ENCODE assay signal across 10 mouse cellular contexts in genomic region chr7:38217417-38218171, GRCm38 (mm10). TPM values are rescaled to one million over a fixed set of nuclear protein-coding genes. Genes with fewer than 3 reads are reported as not detected.
DNase-seq lines count a peak whose midpoint lies in the region; ATAC-seq and TF ChIP-seq lines count a peak whose summit lies in the region.
"Had no signal": no experiment of that assay in that cellular context is flagged by ENCODE, and none has a peak within 500 bp of the region (broad histone marks: within the 10 kb centered on the region; RNA-seq: fewer than 3 reads in every experiment).

No protein-coding gene starts in this region.

- no peak; the same call in 1 of the 2 replicates for ATAC-seq in kidney, embryonic 14.5 days (ENCODE audit: low FRiP score, low TSS enrichment)

- intact Hi-C loops in heart, postnatal 25 days (cut with DNase I), result no loop called here

- H3K4me3 ChIP-seq in kidney, embryonic 14.5 days (ENCODE audit: low read length), result no peak overlapping the region
- no peak overlapping the region for H3K4me3 ChIP-seq in cortical plate, adult 2 months (ENCODE audit: insufficient read depth, low read length)
- H3K4me3 ChIP-seq in limb, embryonic 10.5 days, result no peak overlapping the region
- H3K4me3 ChIP-seq: erythroblast, embryonic 14.5 days had no signal

- no peak overlapping the region for H3K9ac ChIP-seq in kidney, embryonic 14.5 days (ENCODE audit: low read depth, low read length)

- H3K4me2 ChIP-seq in kidney, embryonic 14.5 days (replicated peaks; ENCODE audit: low read depth, low read length), result no peak overlapping the region

- H3K9me3 ChIP-seq in kidney, embryonic 14.5 days (ENCODE audit: control insufficient read depth, low read length), result no peaks in the 10 kb centered on the region
- H3K9me3 ChIP-seq in limb, embryonic 10.5 days (replicated peaks), result no peaks in the 10 kb centered on the region
- H3K9me3 ChIP-seq: G1E had no signal

- no peak for TF ChIP-seq POLR2A in cortical plate, adult 2 months (IDR thresholded peaks at IDR 0.05; ENCODE audit: extremely low read depth, insufficient read depth, low read length)

- H3K4me1 ChIP-seq in kidney, embryonic 14.5 days (ENCODE audit: control insufficient read depth, insufficient read depth, low read length), result no peaks in the 10 kb centered on the region
- no peaks in the 10 kb centered on the region; the same call in 1 of the 2 replicates for H3K4me1 ChIP-seq in cortical plate, adult 2 months (ENCODE audit: control insufficient read depth, insufficient read depth, low read length)
- H3K4me1 ChIP-seq in limb, embryonic 10.5 days, result no peaks in the 10 kb centered on the region

- peak; percentile 97 for DNase-seq in kidney, adult 11 months
- peak; percentile 91 for DNase-seq in heart, postnatal 25 days (ENCODE audit: low spot score)
- peak; percentile 74 to 78 for DNase-seq in layer of hippocampus, postnatal 36 days
- peak; percentile 24 for DNase-seq in ovary, postnatal 10 days (ENCODE audit: low spot score)
- no peak for DNase-seq in thymus, postnatal 4 days
- DNase-seq in limb, embryonic 10.5 days (ENCODE audit: low spot score), result no peak

- peaks cover 10% of the 10 kb centered on the region; the same call in 1 of the 2 replicates for H3K36me3 ChIP-seq in kidney, embryonic 14.5 days (ENCODE audit: control insufficient read depth, insufficient read depth, low read length)
- H3K36me3 ChIP-seq in limb, embryonic 10.5 days, result peaks cover 21% of the 10 kb centered on the region; the same call in 1 of the 2 replicates

- WGBS in kidney, embryonic 14.5 days, result 63% methylated on average over 5 of the region's 5 CpGs
- 61% methylated on average over 5 of the region's 5 CpGs for WGBS in limb, embryonic 10.5 days

- H3K27ac ChIP-seq in kidney, embryonic 14.5 days (ENCODE audit: low read depth, low read length), result no peak overlapping the region
- peak overlapping the region; percentile 86 for H3K27ac ChIP-seq in cortical plate, adult 2 months (ENCODE audit: insufficient read depth, low read length)
- no peak overlapping the region for H3K27ac ChIP-seq in limb, embryonic 10.5 days

- H3K27me3 ChIP-seq in kidney, embryonic 14.5 days (ENCODE audit: control insufficient read depth, insufficient read depth, low read length), result no peaks in the 10 kb centered on the region
- H3K27me3 ChIP-seq in limb, embryonic 10.5 days (ENCODE audit: low read depth, poor library complexity, severe bottlenecking), result 0 out of 2 replicates have a peak, but pooled peaks cover 4% of the 10 kb centered on the region

- TF ChIP-seq CTCF in cortical plate, adult 2 months (IDR thresholded peaks at IDR 0.05; ENCODE audit: extremely low read depth, insufficient read depth, low read length), result no peak

RNA-seq across cellular contexts. Expression of gene Plekhf1, which starts 10.2 kb away (rescaled TPM):
- 3.8 and 4.9 TPM in 2 replicates for polyA plus RNA-seq in kidney, embryonic 14.5 days (2014; fragmentation: Nextera tagmentation; extraction: Ambion mirVana)
- 1.6 and 1.8 TPM in 2 replicates for polyA plus RNA-seq in cortical plate, adult 2 months (2012; rRNA removed)
- total RNA-seq in heart, postnatal 25 days (2021), result 1 to 10 TPM; 9.5 to 9.9 TPM
- 1 to 10 TPM; 2.4 to 4.3 TPM for total RNA-seq in layer of hippocampus, postnatal 36 days (2021)
- 2.9 and 4.3 TPM in 2 replicates for polyA plus RNA-seq in limb, embryonic 10.5 days (2016; fragmentation: Nextera tagmentation; extraction: Ambion mirVana)

RNA-seq across cellular contexts. Expression of gene 1600014C10Rik, which starts 34.6 kb away (rescaled TPM):
- polyA plus RNA-seq in kidney, embryonic 14.5 days (2014; fragmentation: Nextera tagmentation; extraction: Ambion mirVana), result 12.0 and 16.6 TPM in 2 replicates
- 24.8 TPM in 2 replicates for polyA plus RNA-seq in cortical plate, adult 2 months (2012; rRNA removed)
- total RNA-seq in heart, postnatal 25 days (2021), result 10 to 100 TPM; 30.7 to 34.4 TPM
- total RNA-seq in layer of hippocampus, postnatal 36 days (2021), result 10 to 100 TPM; 25.7 to 26.3 TPM
- 12.2 and 14.5 TPM in 2 replicates for polyA plus RNA-seq in limb, embryonic 10.5 days (2016; fragmentation: Nextera tagmentation; extraction: Ambion mirVana)
- polyA plus RNA-seq: erythroblast, embryonic 14.5 days had no signal

RNA-seq across cellular contexts. Expression of gene Pop4, which starts 53.6 kb away (rescaled TPM):
- 71.1 and 73.7 TPM in 2 replicates for polyA plus RNA-seq in kidney, embryonic 14.5 days (2014; fragmentation: Nextera tagmentation; extraction: Ambion mirVana)
- 31.7 and 32.6 TPM in 2 replicates for polyA plus RNA-seq in cortical plate, adult 2 months (2012; rRNA removed)
- total RNA-seq in heart, postnatal 25 days (2021), result 10 to 100 TPM; 11.7 to 12.5 TPM
- total RNA-seq in layer of hippocampus, postnatal 36 days (2021), result 10 to 100 TPM; 19.3 to 20.6 TPM
- polyA plus RNA-seq in limb, embryonic 10.5 days (2016; fragmentation: Nextera tagmentation; extraction: Ambion mirVana), result 82.9 and 89.6 TPM in 2 replicates

Comparison
In these comparisons a context has a peak if more than half of its experiments do, and no peak if none do; other contexts are left out.
1. DNase-seq: peak in kidney, adult 11 months (single experiment), heart, postnatal 25 days (single experiment), layer of hippocampus, postnatal 36 days (2 of 2) and ovary, postnatal 10 days (single experiment); none in thymus, postnatal 4 days (single experiment) and limb, embryonic 10.5 days (single experiment).